Mouse (Mus musculus) embryo, embryonic 10.5 days (tissue): ENCODE data around the gene Galr3.
"Not testable (repeated sequence)": the region's sequence is repeated elsewhere in the genome, so short reads cannot be mapped to it uniquely, and the experiment has no call there.

Experiments used
- DNase-seq: peaks from one replicate; pipeline ENCODE4 v3.0.0-alpha.2; 2015; ENCODE audit warnings: low spot score

Gene Galr3

DNA sequence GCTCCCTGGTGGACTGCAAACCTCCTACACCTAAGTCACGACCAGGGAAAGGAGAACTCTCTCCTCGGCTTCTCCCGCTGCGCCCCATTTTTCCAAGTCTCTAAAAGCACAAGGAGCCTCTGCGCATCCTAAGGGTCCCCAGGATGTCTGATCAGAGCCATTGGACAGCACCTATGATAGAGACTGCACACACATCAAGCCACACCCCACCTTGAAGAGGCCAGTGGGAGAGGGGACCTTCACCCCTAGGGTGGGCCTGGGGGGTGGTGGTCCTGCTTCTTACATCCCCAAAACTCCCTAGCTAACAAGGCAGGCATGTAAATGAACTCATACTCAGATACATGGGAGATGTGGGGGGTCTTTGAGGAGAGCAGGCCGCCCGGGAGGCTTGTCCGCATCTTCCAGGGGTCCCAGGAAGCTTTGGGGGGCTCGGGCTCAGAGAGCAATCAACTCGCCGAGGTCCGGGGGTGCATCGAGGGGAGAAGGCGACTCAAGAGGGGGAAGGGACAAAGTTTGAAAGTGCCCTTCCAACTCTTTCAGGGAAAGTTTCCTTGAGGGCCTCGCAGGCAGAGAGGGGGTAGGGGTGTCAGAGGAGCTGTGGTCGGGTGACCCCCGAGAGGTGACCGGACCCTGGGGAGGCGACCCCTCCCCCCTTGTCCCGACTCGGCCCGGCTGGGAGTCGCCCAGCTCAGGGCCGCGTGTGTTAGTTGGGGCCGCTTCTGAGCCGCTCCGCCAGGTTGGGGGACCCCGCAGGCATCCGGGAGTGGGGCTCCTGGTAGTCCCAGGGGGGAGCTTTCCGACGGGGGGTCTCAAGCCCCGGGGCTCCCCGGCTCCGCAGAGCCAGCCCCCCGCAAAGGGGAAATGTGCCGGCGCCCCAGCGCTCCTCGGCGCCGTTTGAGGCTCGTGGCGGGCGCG lies 14.1 kb upstream of the Galr3 start:
- peak; percentile 50 for DNase-seq

DNA sequence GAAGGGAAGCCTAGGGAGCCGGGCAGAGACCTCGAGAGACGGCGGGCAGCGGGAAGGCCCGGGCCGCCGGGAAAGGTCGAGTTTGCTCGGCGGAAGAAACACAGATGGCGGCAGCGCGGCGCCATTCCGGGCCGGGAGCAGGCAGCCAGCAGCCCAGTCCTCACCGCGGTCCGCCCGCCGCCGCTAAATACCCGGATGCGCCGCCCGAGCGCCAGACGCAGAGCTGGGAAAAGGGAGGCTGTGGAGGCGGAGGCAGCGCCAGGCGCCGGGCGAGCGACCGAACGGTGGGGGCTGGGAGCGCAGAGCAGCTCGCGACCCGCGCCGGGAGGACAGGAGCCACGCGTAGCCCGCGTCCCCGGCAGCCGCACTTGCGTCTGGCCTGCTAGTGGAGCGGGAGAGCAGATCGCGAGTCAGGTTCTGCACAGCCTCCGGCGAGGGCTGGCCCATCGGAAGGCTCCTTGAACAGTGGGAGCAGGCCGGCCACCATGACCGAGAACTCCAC lies 13.4 kb upstream of the Galr3 start, which contains the start of gene H1f0:
H1f0 (plus strand) TSS at position 214 of the 502 bp plus-strand sequence.
- DNase-seq, result peak; percentile 92

DNA sequence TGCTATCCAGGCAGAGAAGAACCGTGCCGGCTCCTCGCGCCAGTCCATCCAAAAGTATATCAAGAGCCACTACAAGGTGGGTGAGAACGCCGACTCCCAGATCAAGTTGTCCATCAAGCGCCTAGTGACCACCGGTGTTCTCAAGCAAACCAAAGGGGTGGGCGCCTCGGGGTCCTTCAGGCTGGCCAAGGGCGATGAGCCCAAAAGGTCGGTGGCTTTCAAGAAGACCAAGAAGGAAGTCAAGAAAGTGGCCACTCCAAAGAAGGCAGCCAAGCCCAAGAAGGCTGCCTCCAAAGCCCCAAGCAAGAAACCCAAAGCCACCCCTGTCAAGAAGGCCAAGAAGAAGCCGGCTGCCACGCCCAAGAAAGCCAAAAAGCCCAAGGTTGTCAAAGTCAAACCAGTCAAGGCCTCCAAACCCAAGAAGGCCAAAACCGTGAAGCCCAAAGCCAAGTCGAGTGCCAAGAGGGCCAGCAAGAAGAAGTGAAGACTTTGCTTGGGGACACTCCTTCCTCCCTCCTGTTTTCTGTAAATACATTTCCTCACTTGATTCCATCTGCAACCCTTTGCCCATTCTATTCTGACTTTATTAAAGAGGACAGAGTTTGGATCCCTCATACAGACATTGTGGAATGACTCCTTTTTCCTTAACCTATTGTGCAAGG lies 12.7 kb upstream of the Galr3 start:
- peak; percentile 43 for DNase-seq

DNA sequence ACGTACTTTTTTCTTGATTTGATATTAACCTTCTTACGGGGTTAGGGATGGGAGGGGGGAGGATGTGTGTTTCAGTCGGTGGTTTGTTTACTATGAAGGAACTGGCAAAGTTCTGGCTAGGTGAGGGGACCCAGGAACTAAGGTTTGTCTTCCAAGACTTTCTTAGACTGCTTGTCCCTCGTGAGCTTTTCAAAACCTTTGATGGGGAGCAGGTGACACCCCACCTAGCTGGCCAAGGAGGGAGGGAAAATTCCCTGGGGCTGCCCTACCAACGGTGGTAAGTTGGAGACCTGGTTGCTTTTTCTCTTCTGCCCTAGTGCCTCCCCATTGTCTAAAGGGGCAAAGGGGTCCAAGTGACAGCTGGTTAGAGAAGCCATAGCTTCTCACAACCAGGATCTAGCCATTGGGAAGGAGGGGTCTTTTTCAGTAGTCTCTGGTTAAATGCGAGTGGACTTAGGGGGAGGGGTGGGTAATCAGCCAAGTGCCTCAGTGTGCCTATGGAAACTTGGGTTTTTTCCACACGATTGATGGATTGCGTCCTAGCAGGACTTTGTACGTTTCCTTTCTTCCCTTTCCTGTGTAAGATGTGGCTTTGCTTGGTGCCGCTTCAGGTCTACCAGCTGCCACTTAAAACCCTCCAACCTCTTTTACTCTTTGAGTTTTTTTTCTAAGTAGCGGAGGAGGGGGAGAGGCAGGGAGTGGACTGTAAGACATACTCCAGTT lies 12.0 kb upstream of the Galr3 start:
- DNase-seq, result peak; percentile 63

DNA sequence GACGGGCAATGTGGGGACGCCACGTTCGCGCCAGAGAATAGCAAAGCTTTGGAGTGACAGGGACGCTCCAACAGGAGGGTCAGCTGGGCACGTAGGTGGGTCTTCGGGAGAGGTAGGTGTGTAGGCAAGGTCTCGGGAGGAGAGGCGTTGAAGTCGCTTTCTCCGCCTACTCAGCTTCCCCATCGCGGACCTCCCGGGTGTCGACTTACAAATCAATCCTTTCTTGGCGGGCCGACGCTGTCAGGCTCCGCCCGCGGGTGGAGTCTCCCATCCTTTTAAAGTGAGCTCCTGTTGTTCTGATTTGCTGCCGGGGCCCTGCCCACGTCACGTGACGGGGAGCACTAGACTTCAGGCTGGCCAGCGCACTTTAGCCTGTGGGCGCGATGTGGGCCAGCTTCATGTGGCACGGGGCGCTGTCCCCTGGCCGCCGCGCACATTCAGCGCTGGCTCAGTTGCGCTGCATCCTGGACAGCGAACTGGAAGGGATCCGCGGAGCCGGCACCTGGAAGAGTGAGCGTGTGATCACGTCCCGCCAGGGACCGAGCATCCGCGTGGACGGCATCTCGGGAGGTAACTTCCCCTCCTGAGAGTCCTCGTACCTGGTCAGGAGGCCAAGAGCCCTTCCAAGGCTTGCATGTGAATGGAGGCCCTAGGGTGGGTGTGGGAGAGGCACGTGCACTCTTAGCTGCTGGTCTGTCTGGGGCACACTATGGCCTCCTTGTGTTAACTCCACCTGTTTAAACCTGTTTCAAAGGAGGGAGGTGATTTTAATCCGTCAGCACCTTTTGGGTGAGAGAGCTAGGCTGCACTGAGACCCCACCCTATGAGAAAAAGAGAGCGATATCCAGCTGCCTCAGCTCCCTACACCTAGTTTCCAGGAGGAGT lies 10.9 kb upstream of the Galr3 start:
- peak; percentile 97 for DNase-seq

DNA sequence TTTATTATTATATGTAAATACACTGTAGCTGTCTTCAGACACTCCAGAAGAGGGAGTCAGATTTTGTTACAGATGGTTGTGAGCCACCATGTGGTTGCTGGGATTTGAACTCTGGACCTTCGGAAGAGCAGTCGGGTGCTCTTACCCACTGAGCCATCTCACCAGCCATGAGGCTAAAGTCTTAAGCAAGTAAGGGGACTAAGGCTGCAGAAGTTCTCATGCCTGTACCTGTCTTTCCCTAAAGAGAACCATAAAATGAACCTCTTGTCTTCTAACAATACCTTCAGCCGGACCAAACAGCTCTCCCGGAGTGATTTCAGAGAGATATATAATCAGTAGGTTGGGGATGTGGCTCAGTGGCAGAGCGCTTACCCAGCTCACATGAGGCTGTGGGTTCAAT lies 9.8 kb upstream of the Galr3 start:
- DNase-seq, result not testable (repeated sequence)

DNA sequence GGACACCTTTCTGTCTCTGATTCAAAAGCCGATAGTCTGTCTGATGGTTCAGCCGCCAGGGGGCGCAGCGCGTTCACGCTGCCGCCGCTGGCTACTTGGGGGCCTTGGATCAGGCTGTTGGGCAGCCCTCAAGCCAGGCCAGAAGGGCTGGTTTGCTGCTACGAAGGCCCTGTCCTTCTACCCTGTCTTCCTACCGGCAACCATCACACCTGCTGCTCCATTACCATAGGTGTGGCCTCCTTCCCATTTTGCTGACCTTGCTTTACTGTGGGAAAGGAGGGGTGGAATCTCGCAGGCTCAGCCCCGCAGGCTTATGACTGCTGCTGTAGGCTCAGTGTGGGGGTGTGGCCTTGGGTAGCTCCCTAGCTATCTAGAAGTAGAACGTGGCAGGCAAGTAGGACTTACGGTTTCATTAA lies 3.8 kb upstream of the Galr3 start:
- DNase-seq, result peak; percentile 86

DNA sequence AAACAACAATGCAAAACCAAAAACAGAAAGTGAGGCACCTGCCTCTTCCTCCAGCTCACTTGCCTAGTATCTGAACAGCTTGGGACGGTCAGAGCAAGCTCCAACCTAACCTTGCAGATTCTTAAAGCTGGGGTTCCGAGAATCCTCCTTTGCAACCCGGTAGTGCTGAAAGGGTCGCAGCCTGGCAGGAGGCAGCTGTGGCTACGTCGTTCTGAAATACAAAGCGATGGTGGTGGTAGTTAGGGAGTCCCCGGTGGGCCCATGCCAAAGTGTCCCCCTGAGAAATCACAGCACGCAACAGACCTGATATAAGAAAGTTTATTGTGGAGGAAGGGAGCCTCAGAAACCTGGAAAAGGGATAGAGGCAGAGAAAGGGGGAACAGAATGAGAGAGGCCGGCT lies 3.4 kb upstream of the Galr3 start:
- no peak for DNase-seq

DNA sequence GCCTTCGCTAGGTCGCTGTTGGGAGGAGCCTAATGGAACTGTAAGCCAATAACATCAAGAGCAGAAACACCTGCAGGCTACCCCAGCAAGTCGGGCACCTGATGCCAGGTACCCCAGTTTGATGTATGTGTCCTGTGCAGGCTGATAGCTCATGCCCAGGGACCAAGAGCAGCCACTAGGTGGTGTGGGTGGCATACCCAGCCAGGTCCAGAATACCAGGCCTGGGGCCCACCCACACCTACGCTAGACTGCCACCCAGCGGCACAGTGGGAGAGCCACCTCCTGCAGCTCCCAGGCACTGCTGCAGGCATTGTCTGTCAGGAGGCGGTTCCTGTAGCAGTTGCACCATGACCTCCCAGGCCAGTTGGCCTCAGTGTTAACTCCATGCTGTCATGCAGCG lies 2.8 kb upstream of the Galr3 start:
- DNase-seq, result peak; percentile 78

DNA sequence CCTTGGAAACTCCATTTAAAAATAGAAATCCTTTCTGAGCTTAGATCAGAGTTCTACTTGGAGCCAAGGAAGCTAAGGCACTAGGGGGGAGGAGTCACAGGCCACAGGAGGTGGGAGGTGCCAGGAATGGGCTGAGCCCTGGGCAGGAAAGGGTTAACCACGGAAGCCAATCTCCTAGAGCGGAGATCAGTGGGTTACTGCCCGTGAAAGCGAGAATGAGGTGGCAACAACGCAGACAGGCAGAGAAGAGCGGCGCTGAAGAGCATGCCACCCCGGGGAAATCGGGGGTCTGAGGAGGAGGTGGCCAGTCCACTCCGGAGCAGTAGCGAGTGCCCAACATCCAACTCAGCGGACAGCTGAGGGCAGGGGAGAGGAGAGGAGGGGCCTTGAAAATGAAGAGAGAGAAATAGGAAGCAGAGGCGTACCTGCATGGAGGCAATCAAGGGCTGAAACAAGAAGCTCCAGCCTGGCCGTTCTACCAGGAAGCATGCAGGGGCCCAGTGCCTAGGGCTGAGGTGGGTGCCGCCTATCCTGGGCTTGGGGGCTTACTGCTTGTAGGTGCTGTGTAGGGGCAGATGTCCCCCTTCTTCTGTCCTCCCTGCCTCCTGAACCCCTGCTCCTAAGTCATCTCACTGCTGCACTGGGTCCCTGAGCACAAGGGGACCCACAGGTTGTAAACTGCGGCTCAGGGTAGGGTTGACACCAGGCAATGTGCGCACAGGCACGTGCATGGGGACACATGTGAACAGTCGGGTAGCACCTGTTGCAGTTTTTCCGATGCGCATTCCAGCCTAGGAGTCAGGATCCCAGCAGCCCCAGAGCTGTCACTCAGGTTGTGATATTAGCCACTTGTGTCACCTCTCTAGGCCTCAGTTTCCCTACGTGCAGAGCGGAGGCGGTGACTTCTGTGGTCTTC lies 926 bp upstream of the Galr3 start:
- DNase-seq, result peak; percentile 52

DNA sequence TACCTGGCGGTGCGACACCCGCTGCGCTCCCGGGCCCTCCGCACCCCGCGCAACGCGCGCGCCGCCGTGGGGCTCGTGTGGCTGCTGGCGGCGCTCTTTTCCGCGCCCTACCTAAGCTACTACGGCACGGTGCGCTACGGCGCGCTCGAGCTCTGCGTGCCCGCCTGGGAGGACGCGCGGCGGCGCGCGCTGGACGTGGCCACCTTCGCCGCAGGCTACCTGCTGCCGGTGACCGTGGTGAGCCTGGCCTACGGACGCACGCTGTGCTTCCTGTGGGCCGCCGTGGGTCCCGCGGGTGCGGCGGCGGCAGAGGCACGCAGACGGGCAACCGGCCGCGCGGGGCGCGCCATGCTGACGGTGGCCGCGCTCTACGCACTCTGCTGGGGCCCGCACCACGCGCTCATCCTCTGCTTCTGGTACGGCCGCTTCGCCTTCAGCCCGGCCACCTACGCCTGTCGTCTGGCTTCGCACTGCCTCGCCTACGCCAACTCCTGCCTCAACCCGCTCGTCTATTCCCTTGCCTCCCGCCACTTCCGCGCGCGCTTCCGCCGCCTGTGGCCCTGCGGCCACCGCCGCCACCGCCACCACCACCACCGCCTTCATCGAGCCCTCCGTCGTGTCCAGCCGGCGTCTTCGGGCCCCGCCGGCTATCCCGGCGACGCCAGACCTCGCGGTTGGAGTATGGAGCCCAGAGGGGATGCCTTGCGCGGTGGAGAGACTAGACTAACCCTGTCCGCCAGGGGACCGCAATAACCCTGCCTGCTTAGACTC lies 1.2 kb downstream of the Galr3 start:
- DNase-seq, result peak; percentile 60

DNA sequence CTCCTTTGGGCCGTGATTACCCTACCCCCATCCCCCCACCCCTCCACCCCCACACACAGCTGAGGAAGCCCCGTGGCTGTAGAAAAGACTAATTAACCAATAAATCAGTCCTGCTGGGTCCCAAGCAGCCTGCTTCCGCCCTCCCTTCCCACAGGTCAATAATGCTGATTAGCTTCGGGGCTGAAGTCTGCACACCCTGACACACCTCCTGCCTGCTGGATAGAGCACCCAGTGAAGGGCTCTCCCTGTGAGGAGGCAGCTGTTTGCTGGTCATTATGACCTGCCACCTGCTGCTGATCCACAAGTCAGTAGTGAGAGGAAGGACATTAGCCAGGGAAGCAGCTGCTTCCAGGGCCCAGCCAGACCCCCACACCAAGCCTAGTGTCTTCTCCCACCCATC lies 3.2 kb downstream of the Galr3 start:
- peak; percentile 56 for DNase-seq

DNA sequence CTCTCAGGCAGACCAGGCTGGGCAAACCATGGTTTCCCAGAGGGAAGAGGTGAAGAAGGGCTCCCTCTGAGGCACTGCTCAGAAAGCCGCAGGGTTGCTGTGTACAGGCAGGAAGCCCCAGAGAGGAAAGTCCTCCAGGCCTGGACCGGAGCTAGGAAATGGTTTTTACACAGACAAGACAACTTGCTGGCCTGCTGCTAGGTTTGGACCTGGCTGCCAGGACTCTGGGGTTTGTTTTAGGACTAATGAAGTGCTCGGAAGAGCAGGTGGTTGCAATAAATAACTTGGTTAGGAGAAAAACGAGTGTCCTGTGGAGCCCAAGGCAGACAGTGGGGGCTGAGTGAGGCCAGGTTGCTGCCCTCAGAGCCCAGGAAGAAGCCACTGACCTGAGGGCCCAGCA lies 6.5 kb downstream of the Galr3 start:
- DNase-seq, result no peak

DNA sequence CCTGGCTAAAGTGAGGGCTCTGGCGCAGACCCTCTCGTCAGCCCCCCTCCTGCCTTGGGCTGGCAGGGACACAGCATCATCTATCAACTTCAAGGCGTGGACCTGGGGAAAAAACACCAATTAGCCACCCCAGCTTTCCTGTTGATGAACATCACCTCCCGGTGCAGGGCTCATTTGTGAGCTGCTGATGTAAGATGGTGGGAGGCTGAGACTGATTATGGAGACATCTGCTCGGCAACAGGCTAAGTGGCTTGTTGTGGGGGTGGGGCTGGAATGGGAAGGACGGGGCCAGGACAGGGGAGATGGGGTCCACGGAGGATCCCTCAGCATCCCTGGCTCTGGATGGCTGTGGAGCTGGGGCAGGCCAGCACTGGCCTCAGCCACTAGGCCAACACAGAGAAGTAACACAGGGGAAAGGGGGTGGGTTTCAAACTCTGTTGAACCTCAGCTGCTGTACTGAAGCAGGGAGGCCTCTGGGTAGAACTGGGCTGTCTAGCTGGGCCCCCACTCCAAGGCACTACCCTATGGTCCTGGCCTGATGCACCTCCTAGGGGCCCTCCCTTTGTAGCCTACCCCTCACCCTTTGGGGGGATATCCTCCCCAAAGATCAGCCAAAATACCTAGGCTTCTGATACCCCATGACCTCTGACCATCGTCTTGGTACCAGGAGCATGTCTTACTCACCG lies 8.6 kb downstream of the Galr3 start:
- no peak for DNase-seq

DNA sequence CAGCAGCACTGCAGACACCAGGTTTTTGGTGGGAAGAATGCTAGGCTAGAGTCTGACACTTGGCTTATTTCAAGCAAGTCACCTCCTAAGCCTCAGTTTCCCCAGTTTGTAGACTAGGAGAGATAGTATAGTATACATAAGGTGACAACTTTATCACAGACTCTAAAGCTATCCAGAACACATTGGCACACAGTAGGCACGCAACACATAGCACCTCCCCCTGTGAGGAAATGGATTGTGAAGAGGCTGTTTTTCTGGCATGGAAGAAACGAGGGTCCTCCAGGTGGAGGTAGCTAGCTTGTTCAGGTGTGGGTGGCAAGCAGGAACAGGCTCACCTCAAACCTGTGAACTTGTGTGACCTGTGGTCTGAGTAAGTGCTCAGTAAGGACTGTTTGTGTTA lies 9.3 kb downstream of the Galr3 start:
- no peak for DNase-seq

DNA sequence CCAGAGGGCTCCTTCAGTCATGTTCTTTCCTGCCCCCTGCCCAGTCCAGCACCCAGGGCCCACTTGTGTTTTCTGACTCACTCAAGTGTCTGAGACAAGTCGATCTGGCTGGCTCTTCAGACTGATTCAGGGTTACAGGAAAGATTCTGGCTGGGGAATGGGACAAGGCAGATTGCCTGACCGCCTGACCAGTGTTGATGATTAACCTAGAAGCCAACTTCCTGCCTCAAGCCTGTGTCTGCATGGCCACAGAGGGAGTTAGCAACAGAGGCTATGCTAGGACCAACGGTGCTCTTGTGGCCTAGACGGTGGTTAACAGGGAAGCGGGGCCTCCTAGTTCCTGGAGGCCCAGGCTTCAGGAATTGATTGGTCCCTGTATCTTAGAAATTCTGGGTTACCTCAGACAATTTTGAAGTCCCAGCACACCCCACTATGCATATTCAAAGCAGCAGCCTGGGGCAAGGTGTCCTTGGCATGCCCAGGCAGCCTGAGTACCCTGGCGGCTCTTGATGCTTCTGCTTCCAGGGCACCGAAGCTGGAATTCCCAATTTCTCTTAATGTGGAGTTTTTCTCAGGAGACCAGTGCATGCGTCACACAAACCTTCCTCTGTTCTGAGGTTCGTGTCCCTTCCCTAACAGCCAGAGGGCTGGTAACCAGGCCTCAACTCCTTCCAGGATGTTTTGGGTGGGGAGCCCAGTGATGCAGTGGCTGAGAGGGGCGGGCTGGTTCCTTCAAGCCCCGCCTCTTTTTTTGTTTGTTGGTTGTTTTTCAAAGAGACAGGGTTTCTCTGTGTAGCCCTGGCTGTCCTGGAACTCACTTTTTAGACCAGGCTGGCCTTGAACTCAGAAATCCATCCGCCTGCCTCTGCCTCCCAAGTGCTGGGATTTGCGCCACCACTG lies 10.0 kb downstream of the Galr3 start:
- no peak for DNase-seq

DNA sequence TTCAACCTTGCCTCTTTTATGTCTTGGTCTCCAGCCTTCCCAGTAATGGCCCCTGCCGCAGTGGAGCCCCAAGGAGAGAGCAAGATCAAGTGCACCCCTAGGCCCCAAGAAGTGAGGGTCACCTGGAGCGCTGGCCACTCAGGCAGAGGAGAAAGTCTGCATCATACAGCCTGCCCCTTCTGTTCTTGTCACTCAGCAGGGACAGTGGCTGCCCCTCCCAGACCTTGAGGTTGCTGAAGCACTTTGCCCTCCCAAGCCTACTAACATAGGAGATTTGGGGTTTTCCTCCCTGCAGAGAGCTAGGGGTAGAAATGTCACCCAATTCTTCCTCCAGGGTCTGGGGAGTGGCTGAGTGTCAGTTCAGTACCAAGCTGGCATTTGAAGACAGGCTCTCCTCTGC lies 10.7 kb downstream of the Galr3 start:
- DNase-seq, result no peak

DNA sequence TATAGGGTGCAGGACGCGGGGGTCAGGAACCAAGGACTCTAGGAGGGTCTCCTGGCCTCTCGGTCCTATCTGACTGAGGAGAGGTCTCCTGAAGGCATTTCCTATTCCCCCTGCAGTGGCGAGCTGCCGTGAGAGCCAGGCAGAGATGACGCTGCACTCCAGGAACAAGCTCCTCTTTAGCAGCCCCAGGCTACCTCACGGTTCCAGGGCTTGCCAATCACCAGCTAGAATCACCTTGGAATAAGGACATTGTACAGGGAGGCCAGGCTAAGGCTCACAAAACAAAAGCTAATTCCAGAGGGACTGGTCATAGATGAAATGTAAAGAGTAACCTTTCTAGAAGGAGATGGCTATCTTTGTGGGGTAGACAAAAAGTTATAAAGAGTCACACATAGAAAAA lies 14.9 kb downstream of the Galr3 start:
- no peak for DNase-seq
